Mouse (Mus musculus) CH12.LX (cell line): ENCODE results near the gene Cfap61.

Experiments
- CTCF ChIP-seq, 2 experiments: IDR thresholded peaks in 1 of 2; conservative IDR thresholded peaks in 1 of 2; 2 replicates each; pipeline ENCODE4 v1.5.1; 2011 to 2012; ENCODE audit warnings: low read depth in 2 of 2, low read length in 2 of 2, improper control_type of control experiment in 1 of 2, inconsistent platforms in 1 of 2, mild to moderate bottlenecking in 1 of 2, moderate library complexity in 1 of 2
- ZNF384 ChIP-seq: IDR thresholded peaks from 2 replicates; pipeline ENCODE4 v1.6.1; 2012; ENCODE audit warnings: low read depth, low read length, improper control_type of control experiment, inconsistent platforms

DNA sequence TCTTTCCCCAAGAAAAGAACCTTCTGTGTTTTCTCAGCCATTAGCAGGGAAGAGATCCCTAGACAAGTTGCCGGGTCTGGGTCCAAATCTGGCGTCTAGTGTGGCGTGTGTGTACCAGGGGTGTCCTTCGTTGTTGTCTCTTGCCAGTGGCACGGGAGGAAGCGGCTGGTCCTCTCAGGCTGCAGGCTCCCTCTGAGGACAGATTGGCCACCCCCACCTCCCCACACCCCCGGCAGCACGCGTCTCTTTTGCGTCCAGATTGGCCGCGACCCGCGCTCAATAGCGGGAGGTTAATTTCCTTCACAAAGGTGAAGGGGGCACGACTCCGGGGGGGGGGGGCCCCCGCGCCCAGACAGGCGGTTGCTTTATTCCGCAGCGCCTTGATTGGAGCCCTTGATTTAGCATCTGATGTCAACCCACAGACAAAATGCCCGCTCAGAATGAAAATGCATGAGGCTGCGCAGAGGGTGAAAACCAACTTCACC, 286.0 kb downstream of the Cfap61 start:
- no peak for TF ChIP-seq CTCF (conservative IDR thresholded peaks at IDR 0.05 in 1 of 2, IDR thresholded peaks at IDR 0.05 in 1 of 2; ENCODE audit: low read depth in 2 of 2, low read length in 2 of 2)
- TF ChIP-seq ZNF384: no peak
